Mouse (Mus musculus) urinary bladder, postnatal 10 days (tissue): ENCODE results near the gene Btbd35f27.
"Not testable (repeated sequence)": the region's sequence is repeated elsewhere in the genome, so short reads cannot be mapped to it uniquely, and the experiment has no call there.

Experiments used
- DNase-seq: peaks from one replicate; pipeline ENCODE4 v3.0.0; 2022; ENCODE audit warnings: low spot score

Gene Btbd35f27

DNA sequence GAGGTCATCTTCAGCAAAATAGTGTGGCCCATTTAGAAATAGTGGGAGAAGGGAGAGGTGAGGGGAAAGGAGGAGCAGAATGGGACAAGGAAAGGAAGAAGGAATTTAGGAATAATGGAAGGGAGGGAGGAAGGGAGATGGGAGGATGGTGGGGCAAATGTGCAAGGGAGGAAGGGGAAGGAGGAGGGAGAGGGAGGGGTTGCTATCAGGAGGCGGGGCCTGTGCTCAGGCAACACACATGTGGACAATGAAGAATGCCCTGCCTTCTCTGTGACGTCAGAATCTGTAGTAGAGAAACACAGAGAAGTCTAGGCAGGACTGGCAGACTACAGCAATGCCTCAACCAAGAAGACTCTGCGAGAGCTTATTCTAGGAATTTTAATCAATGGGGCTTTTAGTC, at the start of gene Btbd35f27:
Gene Btbd35f27 (plus strand): TSS at position 301 of the 400 bp plus-strand sequence.
- not testable (repeated sequence) for DNase-seq
